Mouse (Mus musculus) forebrain, embryonic 14.5 days (tissue): ENCODE measurements at regions not wholly inside any gene's neighbourhood (a gene's known extent, or its start where the extent isn't known, plus 50 kb on each side); places are given as distances from the start of the nearest gene placed in this dataset.
A peak's percentile ranks its signal among the peaks of the same experiment; 100 is the strongest.

Experiments
- ATAC-seq: fragments of 200-750 bp; cut with Nextera tagmentation; 2 replicates; pipeline ENCODE4 v1.8.0; 2017; ENCODE audit warnings: mild to moderate bottlenecking, moderate library complexity
- DNase-seq: peaks from one replicate; pipeline ENCODE4 v3.0.0-alpha.2; 2015; ENCODE audit warnings: low spot score
- H3K27ac ChIP-seq: fragments of 300-500 bp; sonication (generic); 2 replicates; pipeline ENCODE4 v1.5.1; 2014; ENCODE audit warnings: low read depth, mild to moderate bottlenecking, control low read depth, low read length, moderate library complexity
- H3K27me3 ChIP-seq: fragments of 300-500 bp; sonication (generic); replicated peaks from 2 replicates; pipeline ENCODE4 v1.6.1; 2014; ENCODE audit warnings: low read length, control low read depth, mixed read lengths; ENCODE audit not compliant: control insufficient read depth, insufficient read depth
- H3K36me3 ChIP-seq: fragments of 300-500 bp; sonication (generic); 2 replicates; pipeline ENCODE4 v1.6.1; 2014; ENCODE audit warnings: low read length, control low read depth; ENCODE audit not compliant: control insufficient read depth, insufficient read depth
- H3K4me1 ChIP-seq: fragments of 300-500 bp; sonication (generic); 2 replicates; pipeline ENCODE4 v1.6.1; 2014; ENCODE audit warnings: antibody characterized with exemption, low read length, control low read depth; ENCODE audit not compliant: control insufficient read depth, insufficient read depth
- H3K4me2 ChIP-seq: fragments of 300-500 bp; sonication (generic); 2 replicates; pipeline ENCODE4 v1.6.1; 2014; ENCODE audit warnings: mild to moderate bottlenecking, control low read depth, low read length
- H3K4me3 ChIP-seq: fragments of 300-500 bp; sonication (generic); 2 replicates; pipeline ENCODE4 v1.5.1; 2014; ENCODE audit warnings: low read depth, low read length, control low read depth
- H3K9ac ChIP-seq: fragments of 300-500 bp; sonication (generic); 2 replicates; pipeline ENCODE4 v1.6.1; 2014; ENCODE audit warnings: mild to moderate bottlenecking, low read length, control low read depth, moderate library complexity
- H3K9me3 ChIP-seq: fragments of 300-500 bp; sonication (generic); replicated peaks from 2 replicates; pipeline ENCODE4 v1.6.1; 2016; ENCODE audit warnings: low read length, control low read depth, mixed read lengths; ENCODE audit not compliant: control insufficient read depth
- WGBS: fragments of 180-500 bp; shearing (Covaris S2); extraction: QIAGEN DNeasy Blood & Tissue Kit; methylation state at CpG from one replicate; pipeline ENCODE4 v1.1.7; 2014; 5-methylcytosine and 5-hydroxymethylcytosine counted together

- 75% methylated on average over 1 of the region's 1 CpGs for WGBS
These were observed 666.7 kb upstream of the Kdm8 start for GRCm38 (mm10) chr7:124777822-124778221.

GRCm38 (mm10) chr7:124782816-124783215 lies 661.7 kb upstream of the Kdm8 start:
- Histone ChIP-seq H3K27ac (no peak overlapping the region), H3K9ac (no peak overlapping the region), H3K36me3 (no peaks in the 10 kb centered on the region), H3K27me3 (no peaks in the 10 kb centered on the region), H3K4me3 (no peak overlapping the region), H3K4me1 (no peaks in the 10 kb centered on the region), H3K4me2 (no peak overlapping the region), H3K9me3 (no peaks in the 10 kb centered on the region)
- WGBS, result 54% methylated on average over 4 of the region's 4 CpGs
- ATAC-seq (no peak), DNase-seq (peak; percentile 62)

More at GRCm38 (mm10) chr7:124777822-124778221, 666.7 kb upstream of the Kdm8 start:
- Histone ChIP-seq H3K27ac (no peak overlapping the region), H3K9me3 (no peaks in the 10 kb centered on the region), H3K4me1 (no peaks in the 10 kb centered on the region), H3K9ac (no peak overlapping the region), H3K36me3 (no peaks in the 10 kb centered on the region), H3K4me2 (no peak overlapping the region), H3K4me3 (no peak overlapping the region), H3K27me3 (no peaks in the 10 kb centered on the region)
- ATAC-seq (no peak), DNase-seq (no peak)

GRCm38 (mm10) chr7:124784995-124785394 lies 659.5 kb upstream of the Kdm8 start:
- Histone ChIP-seq H3K36me3 (no peaks in the 10 kb centered on the region), H3K9me3 (no peaks in the 10 kb centered on the region), H3K27me3 (no peaks in the 10 kb centered on the region), H3K27ac (no peak overlapping the region), H3K4me3 (no peak overlapping the region), H3K9ac (no peak overlapping the region), H3K4me2 (no peak overlapping the region), H3K4me1 (no peaks in the 10 kb centered on the region)
- ATAC-seq (no peak), DNase-seq (no peak)
- 81% methylated on average over 2 of the region's 2 CpGs for WGBS

GRCm38 (mm10) chr7:124785896-124786295 lies 658.6 kb upstream of the Kdm8 start:
- no peak overlapping the region for H3K27ac ChIP-seq
- ATAC-seq (no peak), DNase-seq (no peak)
- H3K9ac ChIP-seq, result no peak overlapping the region
- WGBS, result 88% methylated on average over 8 of the region's 8 CpGs
- H3K4me3 ChIP-seq, result no peak overlapping the region
- no peaks in the 10 kb centered on the region for H3K9me3 ChIP-seq
- H3K27me3 ChIP-seq, result no peaks in the 10 kb centered on the region
- no peak overlapping the region for H3K4me2 ChIP-seq
- H3K36me3 ChIP-seq, result no peaks in the 10 kb centered on the region
- H3K4me1 ChIP-seq, result no peaks in the 10 kb centered on the region

- ATAC-seq (no peak), DNase-seq (peak; percentile 29)
- Histone ChIP-seq H3K27me3 (no peaks in the 10 kb centered on the region), H3K4me1 (no peaks in the 10 kb centered on the region), H3K27ac (no peak overlapping the region), H3K9ac (no peak overlapping the region), H3K36me3 (no peaks in the 10 kb centered on the region), H3K9me3 (no peaks in the 10 kb centered on the region), H3K4me3 (no peak overlapping the region), H3K4me2 (no peak overlapping the region)
- 76% methylated on average over 3 of the region's 3 CpGs for WGBS
These were observed 655.7 kb upstream of the Kdm8 start for GRCm38 (mm10) chr7:124788781-124789180.

- Histone ChIP-seq H3K9ac (no peak overlapping the region), H3K4me2 (no peak overlapping the region), H3K36me3 (no peaks in the 10 kb centered on the region), H3K27ac (no peak overlapping the region), H3K9me3 (no peaks in the 10 kb centered on the region), H3K4me3 (no peak overlapping the region), H3K4me1 (no peaks in the 10 kb centered on the region), H3K27me3 (no peaks in the 10 kb centered on the region)
- no peak for ATAC-seq
- peak; percentile 17 for DNase-seq
- 39% methylated on average over 3 of the region's 3 CpGs for WGBS
These were observed 641.4 kb upstream of the Kdm8 start for GRCm38 (mm10) chr7:124803101-124803500.

- Histone ChIP-seq H3K4me3 (no peak overlapping the region), H3K9ac (no peak overlapping the region), H3K27ac (no peak overlapping the region), H3K9me3 (no peaks in the 10 kb centered on the region), H3K36me3 (no peaks in the 10 kb centered on the region), H3K4me2 (no peak overlapping the region), H3K4me1 (no peaks in the 10 kb centered on the region), H3K27me3 (no peaks in the 10 kb centered on the region)
- ATAC-seq (no peak), DNase-seq (no peak)
These were observed 609.8 kb upstream of the Kdm8 start for GRCm38 (mm10) chr7:124834692-124835091.

- ATAC-seq, result no peak
These were observed 607.9 kb upstream of the Kdm8 start for GRCm38 (mm10) chr7:124836531-124836930.

GRCm38 (mm10) chr7:124855056-124855455 lies 589.4 kb upstream of the Kdm8 start:
- Histone ChIP-seq H3K36me3 (no peaks in the 10 kb centered on the region), H3K4me3 (no peak overlapping the region), H3K9ac (no peak overlapping the region), H3K4me2 (no peak overlapping the region), H3K9me3 (no peaks in the 10 kb centered on the region), H3K27ac (no peak overlapping the region), H3K4me1 (no peaks in the 10 kb centered on the region), H3K27me3 (no peaks in the 10 kb centered on the region)
- no peak for ATAC-seq
- WGBS, result 75% methylated on average over 5 of the region's 5 CpGs
- peak; percentile 41 for DNase-seq

More at GRCm38 (mm10) chr7:124836531-124836930, 607.9 kb upstream of the Kdm8 start:
- H3K4me3 ChIP-seq, result no peak overlapping the region
- no peaks in the 10 kb centered on the region for H3K9me3 ChIP-seq
- H3K27me3 ChIP-seq, result no peaks in the 10 kb centered on the region
- no peak overlapping the region for H3K9ac ChIP-seq
- no peaks in the 10 kb centered on the region for H3K4me1 ChIP-seq
- no peak overlapping the region for H3K4me2 ChIP-seq
- no peak for DNase-seq
- H3K36me3 ChIP-seq, result no peaks in the 10 kb centered on the region
- H3K27ac ChIP-seq, result no peak overlapping the region
- 94% methylated on average over 3 of the region's 3 CpGs for WGBS
